Comparison of ENCODE assay signal across 8 mouse cellular contexts in genomic region chr13:63951922-63952734, GRCm38 (mm10).
A peak's percentile ranks its signal among the peaks of the same experiment; 100 is the strongest.
DNase-seq lines count a peak whose midpoint lies in the region; ATAC-seq lines count a peak whose summit lies in the region.

No protein-coding gene starts in this region.

- ATAC-seq in intestine, embryonic 15.5 days = peak; percentile 90
- ATAC-seq in limb, embryonic 15.5 days (ENCODE audit: insufficient number of reproducible peaks, low FRiP score, low TSS enrichment, low read depth) = no peak

- no peak overlapping the region for H3K9ac ChIP-seq in intestine, embryonic 15.5 days
- no peak overlapping the region for H3K9ac ChIP-seq in limb, embryonic 15.5 days

- H3K4me1 ChIP-seq in intestine, embryonic 15.5 days (replicated peaks) = peaks cover 19% of the 10 kb centered on the region
- peaks cover 13% of the 10 kb centered on the region for H3K4me1 ChIP-seq in limb, embryonic 15.5 days

- peak overlapping the region; percentile 81 for H3K27ac ChIP-seq in intestine, embryonic 15.5 days
- H3K27ac ChIP-seq in limb, embryonic 15.5 days = peak overlapping the region; percentile 38; the same call in 1 of the 2 replicates

- H3K27me3 ChIP-seq in intestine, embryonic 15.5 days (replicated peaks) = no peaks in the 10 kb centered on the region
- H3K27me3 ChIP-seq in limb, embryonic 15.5 days = no peaks in the 10 kb centered on the region; the same call in 1 of the 2 replicates

- H3K36me3 ChIP-seq in intestine, embryonic 15.5 days = no peaks in the 10 kb centered on the region
- H3K36me3 ChIP-seq in limb, embryonic 15.5 days = no peaks in the 10 kb centered on the region

- intact Hi-C loops in heart, postnatal 14 days (cut with DNase I) = no loop called here

- 20% methylated on average over 9 of the region's 9 CpGs for WGBS in intestine, embryonic 15.5 days
- 20% methylated on average over 9 of the region's 9 CpGs for WGBS in limb, embryonic 15.5 days

- no peak overlapping the region for H3K4me3 ChIP-seq in intestine, embryonic 15.5 days (replicated peaks)
- no peak overlapping the region for H3K4me3 ChIP-seq in limb, embryonic 15.5 days

- peak overlapping the region; percentile 15; the same call in 1 of the 2 replicates for H3K4me2 ChIP-seq in intestine, embryonic 15.5 days (replicated peaks)
- H3K4me2 ChIP-seq in limb, embryonic 15.5 days = no peak overlapping the region

- DNase-seq in heart, adult 11 months = peak; percentile 74
- DNase-seq in heart, postnatal 14 days = no peak
- DNase-seq in embryo, embryonic 10.5 days (ENCODE audit: low spot score) = peak; percentile 91
- DNase-seq in T-cell, adult 2 months (ENCODE audit: low spot score) = no peak
- DNase-seq in layer of hippocampus, adult 11-12 months (ENCODE audit: low spot score) = no peak
- DNase-seq in thymus, adult 18-20 months = no peak

- no peaks in the 10 kb centered on the region for H3K9me3 ChIP-seq in intestine, embryonic 15.5 days
- H3K9me3 ChIP-seq in limb, embryonic 15.5 days = no peaks in the 10 kb centered on the region

Comparison
In these comparisons a context has a peak if more than half of its experiments do, and no peak if none do; other contexts are left out.
1. DNase-seq: peak in heart, adult 11 months (single experiment) and embryo, embryonic 10.5 days (single experiment); none in heart, postnatal 14 days (0 of 2), T-cell, adult 2 months (single experiment), layer of hippocampus, adult 11-12 months (single experiment) and thymus, adult 18-20 months (0 of 2).